Mouse (Mus musculus) brain, embryonic 14.5 days (tissue): ENCODE data around the gene Itgb2.

Experiments used
- CTCF ChIP-seq: fragments of 200-500 bp; IDR thresholded peaks from 2 replicates; pipeline ENCODE4 v1.5.1; 2012; ENCODE audit warnings: inconsistent platforms, mild to moderate bottlenecking, moderate library complexity, borderline replicate concordance; ENCODE audit not compliant: insufficient read depth, insufficient read length; ENCODE audit errors: extremely low read depth
- POLR2A ChIP-seq: fragments of 200-500 bp; IDR thresholded peaks from 2 replicates; pipeline ENCODE4 v1.6.1; 2012; ENCODE audit warnings: mild to moderate bottlenecking, inconsistent platforms, borderline replicate concordance; ENCODE audit not compliant: poor library complexity, insufficient read depth, insufficient read length, severe bottlenecking; ENCODE audit errors: extremely low read depth

DNA sequence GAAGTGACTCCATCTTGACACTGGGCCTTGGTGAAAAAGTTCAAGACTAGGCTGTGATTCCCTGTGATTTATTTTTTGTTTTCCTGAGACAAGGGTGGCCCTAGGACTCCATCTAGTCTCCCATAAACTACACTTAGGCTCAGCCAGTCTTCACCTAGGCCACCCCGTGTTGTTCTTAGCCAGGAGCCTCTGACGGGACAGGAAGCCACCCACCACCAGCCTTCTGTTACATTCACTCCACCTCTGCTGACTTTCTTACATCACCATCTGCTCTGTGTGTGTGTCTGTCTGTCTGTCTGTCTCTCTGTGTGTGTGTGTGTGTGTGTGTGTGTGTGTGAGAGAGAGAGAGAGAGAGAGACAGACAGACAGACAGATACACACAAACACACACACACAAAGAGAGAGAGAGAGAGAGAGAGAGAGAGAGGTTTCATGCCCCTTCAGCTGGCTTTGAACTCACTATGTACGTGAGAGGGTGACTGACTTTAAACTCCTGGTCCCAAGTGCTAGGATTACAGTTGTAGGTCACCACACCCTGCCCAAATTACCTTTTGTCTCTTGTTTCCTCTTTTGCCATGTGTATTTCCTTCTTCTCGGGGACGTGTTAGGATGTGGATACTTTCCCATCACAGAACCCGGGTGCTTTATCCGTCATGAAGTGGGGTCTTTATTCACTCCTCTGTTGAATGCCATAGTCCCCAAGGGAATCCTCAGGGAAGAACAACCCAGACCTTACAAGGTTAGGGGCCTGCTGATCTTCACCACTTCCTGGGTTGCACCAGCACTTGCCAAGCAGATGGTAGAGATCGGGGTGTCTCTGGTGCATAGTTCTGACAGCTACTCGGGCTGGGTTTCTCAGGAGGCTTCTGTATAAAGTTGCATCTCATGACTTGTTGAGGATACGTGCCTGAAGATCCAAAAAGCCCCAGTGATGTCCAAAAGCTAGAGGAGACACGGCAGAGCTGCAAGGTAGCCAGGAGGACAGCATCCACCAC is 7.5 kb downstream of the Itgb2 start:
- TF ChIP-seq POLR2A (no peak), CTCF (no peak)
